Mouse (Mus musculus) stomach, postnatal 0 days (tissue): ENCODE measurements at regions not wholly inside any gene's neighbourhood (a gene's known extent, or its start where the extent isn't known, plus 50 kb on each side); places are given as distances from the start of the nearest gene placed in this dataset.
"Not testable (repeated sequence)": the region's sequence is repeated elsewhere in the genome, so short reads cannot be mapped to it uniquely, and the experiment has no call there.

ENCODE experiments used
- CTCF ChIP-seq: IDR thresholded peaks from 2 replicates; pipeline ENCODE4 v1.5.1; 2016; ENCODE audit warnings: antibody characterized with exemption, low read depth, mild to moderate bottlenecking, moderate library complexity
- EP300 ChIP-seq: optimal IDR thresholded peaks from 2 replicates; pipeline ENCODE3; 2016; ENCODE audit warnings: antibody characterized with exemption

- TF ChIP-seq CTCF, EP300: not testable (repeated sequence)
These were observed 56.3 kb upstream of the Hdac2 start for GRCm38 (mm10) chr10:36918037-36918436.
